Mouse (Mus musculus) embryo, embryonic 10.5 days (tissue): ENCODE results near the gene Cyp2d11.

Source experiments
- DNase-seq: peaks from one replicate; pipeline ENCODE4 v3.0.0-alpha.2; 2015; ENCODE audit warnings: low spot score

The Cyp2d11 gene

GRCm38 (mm10) chr15:82351480-82351879, 42.3 kb downstream of the Cyp2d11 start:
- no peak for DNase-seq

GRCm38 (mm10) chr15:82350349-82350748, 43.5 kb downstream of the Cyp2d11 start:
- DNase-seq: no peak

GRCm38 (mm10) chr15:82348999-82349341, 44.9 kb downstream of the Cyp2d11 start:
- no peak for DNase-seq

DNA sequence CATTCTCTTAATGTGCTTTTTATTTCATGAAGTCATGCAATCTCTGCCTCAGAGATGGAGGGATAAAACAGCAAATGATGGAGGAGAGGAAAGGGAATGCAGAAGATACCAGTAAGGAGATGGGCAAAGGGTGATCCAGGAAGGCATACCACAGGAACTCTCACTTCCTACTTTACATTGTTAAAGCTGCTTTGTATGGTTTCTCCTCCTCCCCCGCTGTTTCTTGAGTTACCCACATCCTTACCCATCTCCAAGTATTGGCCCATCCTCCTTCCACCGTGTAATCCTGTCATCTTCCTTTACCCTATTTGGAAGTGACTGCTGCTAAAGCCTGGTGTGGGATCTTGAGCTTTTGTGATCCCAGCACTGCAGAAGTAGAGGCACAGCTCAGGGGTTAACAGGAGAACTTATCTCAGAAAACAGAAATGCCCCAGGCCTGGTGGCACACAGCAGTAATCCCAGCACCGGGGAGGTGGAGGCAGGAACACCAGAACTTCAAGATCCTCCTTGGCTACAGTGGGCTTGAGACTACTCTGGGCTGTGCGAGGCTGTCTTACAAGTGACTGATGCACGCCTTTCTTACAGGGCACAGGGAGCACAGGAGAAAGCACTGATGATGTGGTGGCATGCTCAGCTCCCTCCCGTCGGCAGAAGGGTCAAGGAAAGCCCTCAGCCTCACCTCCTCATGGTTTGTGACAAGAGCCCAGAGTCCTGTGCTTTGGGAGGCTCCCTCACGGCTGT, 45.4 kb downstream of the Cyp2d11 start:
- DNase-seq: no peak

- DNase-seq: no peak
Measured at GRCm38 (mm10) chr15:82347852-82348251, 46.0 kb downstream of the Cyp2d11 start.

DNA sequence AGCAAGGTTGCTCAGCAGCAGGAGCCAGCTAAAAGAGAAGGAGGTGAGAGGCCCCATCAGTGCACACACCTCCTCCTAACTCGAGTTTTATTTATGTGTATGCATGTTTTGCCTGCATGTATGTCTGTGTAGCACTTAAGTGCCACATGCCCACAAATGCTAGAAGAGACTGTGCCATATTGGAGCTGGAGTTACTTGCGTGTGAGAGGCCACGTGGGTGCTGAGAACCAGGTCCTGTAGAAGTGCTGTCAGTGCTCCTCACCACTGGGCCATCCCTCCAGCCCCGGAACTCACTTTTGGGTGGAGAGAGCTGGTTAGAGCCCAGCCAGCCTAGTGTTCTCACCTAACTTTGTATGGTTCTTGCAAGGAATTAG, 46.5 kb downstream of the Cyp2d11 start:
- no peak for DNase-seq

DNA sequence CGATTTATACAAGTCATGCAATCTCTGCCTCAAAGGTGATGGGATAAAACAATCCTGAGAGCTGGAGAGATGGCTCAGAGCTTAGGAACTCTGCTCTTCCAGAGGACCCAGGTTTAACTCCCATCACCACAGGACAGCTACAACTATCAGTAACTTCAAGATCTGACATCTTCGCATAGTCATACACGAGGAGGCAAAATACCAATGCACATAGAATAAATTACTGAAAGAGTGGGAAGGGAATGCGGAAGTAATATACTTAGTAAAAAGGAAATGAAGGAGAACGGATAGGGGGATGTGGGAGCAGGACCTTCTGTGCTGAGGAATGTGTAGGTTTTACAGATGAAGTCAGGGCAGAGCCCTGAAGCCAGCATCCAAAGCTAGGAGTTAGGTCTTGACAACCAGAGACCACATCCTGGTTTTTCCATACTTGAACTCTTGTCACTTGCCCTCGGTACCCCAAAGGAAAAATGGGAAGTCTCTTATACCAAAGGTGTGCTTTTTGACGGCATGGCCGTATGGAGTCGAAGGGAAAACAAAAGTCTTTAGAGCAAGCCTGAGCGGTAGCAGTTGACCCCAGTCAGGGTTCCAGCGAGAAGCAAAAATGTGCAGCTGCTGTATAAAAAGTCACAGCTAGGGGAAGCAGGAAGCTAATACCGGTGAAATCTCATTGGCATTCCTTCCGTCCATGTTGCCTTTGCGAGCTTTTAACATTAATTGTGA, 47.1 kb downstream of the Cyp2d11 start:
- DNase-seq: no peak

DNA sequence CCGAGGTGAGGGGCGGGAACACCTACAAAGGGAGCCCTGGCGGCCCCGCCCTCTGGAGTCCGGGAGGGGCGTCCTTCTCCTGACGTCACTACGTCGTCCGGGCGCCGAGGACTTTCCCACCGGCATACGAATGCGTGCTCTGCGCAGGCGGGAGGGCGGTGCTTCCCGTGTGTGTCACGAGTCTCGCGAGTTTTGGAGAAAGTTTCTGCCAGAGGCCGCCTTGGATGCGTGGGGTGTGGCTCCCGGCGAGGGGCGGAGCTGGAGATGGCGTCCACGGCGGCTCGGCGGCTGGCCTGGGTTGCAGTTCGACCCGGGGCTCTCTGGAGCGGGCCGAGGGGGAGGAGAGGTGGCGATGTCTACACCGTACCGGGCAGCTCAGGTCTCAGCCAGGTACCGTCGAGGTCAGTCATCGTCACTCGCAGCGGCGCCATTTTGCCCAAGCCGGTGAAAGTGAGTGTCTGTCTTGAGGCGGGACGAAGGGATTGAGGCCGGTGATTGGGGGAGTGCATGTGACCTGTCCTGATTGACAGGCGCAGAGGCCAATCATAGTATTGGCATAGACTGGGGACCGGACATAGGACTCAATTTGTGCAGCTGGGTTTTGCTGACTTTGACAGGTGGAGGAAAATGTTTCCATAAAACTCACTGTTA, 47.9 kb downstream of the Cyp2d11 start:
- peak; percentile 99 for DNase-seq

DNA sequence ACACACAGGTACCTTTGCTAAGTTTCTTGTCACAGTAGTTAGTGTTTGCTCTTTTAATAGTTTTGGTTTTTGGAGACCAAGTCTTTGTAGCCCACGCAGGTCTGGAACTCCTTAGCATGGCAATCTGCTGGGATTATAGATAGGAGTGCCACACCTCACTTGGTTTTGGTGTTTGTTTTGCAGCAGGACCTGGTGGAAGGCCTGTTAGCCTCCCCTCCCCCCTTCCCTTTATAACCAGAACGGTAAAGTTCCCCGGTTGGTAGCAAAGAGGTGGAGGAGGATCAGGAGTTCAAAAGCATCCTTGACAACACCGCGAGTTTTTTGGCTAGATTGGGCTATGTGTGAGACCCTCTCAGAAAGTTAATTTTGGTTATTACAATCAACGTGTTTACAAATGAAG, 48.9 kb downstream of the Cyp2d11 start:
- DNase-seq: no peak

- no peak for DNase-seq
Measured at GRCm38 (mm10) chr15:82343368-82344287, 50.2 kb downstream of the Cyp2d11 start.

DNA sequence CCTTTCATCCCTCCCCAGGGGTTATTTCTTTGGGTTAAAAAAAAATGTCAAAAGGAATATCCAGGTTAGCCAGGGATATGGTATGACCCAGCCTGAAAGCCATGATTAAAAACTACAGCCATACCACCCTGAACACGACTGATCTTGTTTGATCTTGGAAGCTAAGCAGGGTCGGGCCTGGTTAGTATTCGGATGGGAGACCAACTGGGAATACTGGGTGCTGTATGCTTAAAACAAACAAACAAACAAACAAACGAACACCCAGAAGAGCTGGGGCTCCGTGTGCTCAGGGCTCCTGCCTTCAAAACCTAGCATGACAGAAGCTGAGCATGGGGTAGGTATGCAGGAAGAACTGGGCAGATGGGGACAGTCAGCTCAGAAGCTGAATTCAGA, 51.3 kb downstream of the Cyp2d11 start:
- no peak for DNase-seq

- DNase-seq: no peak
Measured at GRCm38 (mm10) chr15:82341675-82342542, 51.9 kb downstream of the Cyp2d11 start.

DNA sequence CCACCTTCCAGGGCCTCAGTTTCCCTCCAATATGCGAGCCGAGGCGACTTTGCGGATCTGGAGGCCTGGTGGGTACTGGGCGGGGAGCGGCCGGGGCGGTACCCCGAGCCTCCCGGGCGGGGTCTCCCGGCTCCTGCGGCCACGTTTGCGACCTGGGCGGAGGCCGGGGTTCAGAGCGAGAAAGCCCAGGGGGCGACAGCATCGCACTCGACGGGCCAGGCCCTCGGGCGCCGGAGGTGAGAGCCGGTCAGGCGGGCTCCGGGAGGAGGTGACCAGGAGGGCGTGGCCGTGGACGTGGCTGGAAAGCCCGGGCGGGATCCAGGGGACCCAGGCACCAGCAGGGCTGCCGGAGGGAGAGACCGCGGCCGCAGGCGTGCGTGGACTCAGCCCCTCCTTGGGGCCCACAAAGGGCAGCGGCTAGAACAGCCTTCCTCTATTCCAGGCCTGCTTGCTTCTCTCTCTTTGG, 52.8 kb downstream of the Cyp2d11 start:
- DNase-seq: peak; percentile 47

- DNase-seq: no peak
Measured at GRCm38 (mm10) chr15:82340414-82341035, 53.3 kb downstream of the Cyp2d11 start.

- DNase-seq: no peak
Measured at GRCm38 (mm10) chr15:82339634-82340254, 54.1 kb downstream of the Cyp2d11 start.
